Mouse (Mus musculus) CH12.LX (cell line): Measurements from ENCODE around the gene Lrriq3. TPM values are rescaled to one million over a fixed set of nuclear protein-coding genes. Genes with fewer than 3 reads are reported as not detected.
A peak's percentile ranks its signal among the peaks of the same experiment; 100 is the strongest.

Source experiments
- DNase-seq: peaks from one replicate; pipeline ENCODE4 v3.0.0-alpha.2; 2013; ENCODE audit errors: extremely low read depth
- H3K27ac ChIP-seq: 2 replicates; pipeline ENCODE4 v1.5.1; 2012; ENCODE audit warnings: low read depth, mild to moderate bottlenecking, control low read depth, moderate library complexity; ENCODE audit not compliant: insufficient read depth
- H3K27me3 ChIP-seq: replicated peaks from 2 replicates; pipeline ENCODE3; 2012; ENCODE audit warnings: inconsistent platforms
- H3K36me3 ChIP-seq, 2 experiments: replicated peaks in 1 of 2; 2 replicates each; pipeline versions ENCODE3 to v1.6.1; 2012; ENCODE audit warnings: inconsistent platforms in 1 of 2, low read length in 1 of 2, mild to moderate bottlenecking in 1 of 2, mixed read lengths in 1 of 2, moderate library complexity in 1 of 2; ENCODE audit not compliant: control insufficient read depth in 1 of 2, insufficient read depth in 1 of 2
- H3K4me1 ChIP-seq, 2 experiments: 2 replicates each; pipeline ENCODE4 v1.6.1; 2012; ENCODE audit warnings: inconsistent platforms in 1 of 2, moderate library complexity in 1 of 2; ENCODE audit not compliant: insufficient read depth in 2 of 2, control insufficient read depth in 1 of 2
- H3K4me2 ChIP-seq: 2 replicates; pipeline ENCODE4 v1.6.1; 2012; ENCODE audit warnings: low read depth, mild to moderate bottlenecking, control low read depth; ENCODE audit not compliant: poor library complexity, insufficient read depth, severe bottlenecking
- H3K4me3 ChIP-seq, 3 experiments: fragments of 150-350 bp in 1 of 3; sonication (generic) in 1 of 3; replicated peaks in 1 of 3; 2 replicates each; pipeline versions ENCODE3 to v1.5.1; 2011 to 2012; ENCODE audit warnings: low read depth in 2 of 3, low read length in 2 of 3, mild to moderate bottlenecking in 2 of 3, moderate library complexity in 2 of 3, control low read depth in 1 of 3, improper control_type of control experiment in 1 of 3, inconsistent platforms in 1 of 3, mixed read lengths in 1 of 3; ENCODE audit not compliant: poor library complexity in 1 of 3
- H3K79me2 ChIP-seq: replicated peaks from 2 replicates; pipeline ENCODE4 v1.6.1; 2012; ENCODE audit warnings: mild to moderate bottlenecking, moderate library complexity; ENCODE audit not compliant: control insufficient read depth, poor library complexity, insufficient read depth, severe bottlenecking; ENCODE audit errors: extremely low read depth
- H3K9ac ChIP-seq: 2 replicates; pipeline ENCODE4 v1.6.1; 2012; ENCODE audit warnings: low read depth, mild to moderate bottlenecking, control low read depth, moderate library complexity; ENCODE audit not compliant: insufficient read depth
- H3K9me3 ChIP-seq: replicated peaks from 2 replicates; pipeline ENCODE3; 2012; ENCODE audit warnings: low read length, inconsistent platforms, mixed read lengths
- BHLHE40 ChIP-seq: IDR thresholded peaks from 2 replicates; pipeline ENCODE4 v1.6.1; 2011; ENCODE audit warnings: mild to moderate bottlenecking, low read depth, low read length, improper control_type of control experiment
- CHD1 ChIP-seq: IDR thresholded peaks from 2 replicates; pipeline ENCODE4 v1.6.1; 2012; ENCODE audit warnings: low read depth, low read length, improper control_type of control experiment, inconsistent platforms
- CHD2 ChIP-seq: IDR thresholded peaks from 2 replicates; pipeline ENCODE4 v1.6.1; 2011; ENCODE audit warnings: low read length, improper control_type of control experiment
- E2F4 ChIP-seq: IDR thresholded peaks from 2 replicates; pipeline ENCODE4 v1.6.1; 2011; ENCODE audit warnings: low read depth, low read length, improper control_type of control experiment; ENCODE audit not compliant: insufficient replicate concordance
- ELF1 ChIP-seq: IDR thresholded peaks from 2 replicates; pipeline ENCODE4 v1.6.1; 2014; ENCODE audit warnings: low read depth, mild to moderate bottlenecking, inconsistent platforms, low read length, improper control_type of control experiment
- ETS1 ChIP-seq: conservative IDR thresholded peaks from 2 replicates; pipeline ENCODE4 v1.6.1; 2012; ENCODE audit warnings: low read depth, mild to moderate bottlenecking, inconsistent platforms, low read length, improper control_type of control experiment, moderate library complexity
- HCFC1 ChIP-seq: IDR thresholded peaks from 2 replicates; pipeline ENCODE4 v1.6.1; 2012; ENCODE audit warnings: low read depth, mild to moderate bottlenecking, inconsistent platforms, low read length, improper control_type of control experiment
- JUN ChIP-seq: IDR thresholded peaks from 2 replicates; pipeline ENCODE4 v1.6.1; 2011; ENCODE audit warnings: low read depth, mild to moderate bottlenecking, low read length, improper control_type of control experiment, moderate library complexity; ENCODE audit not compliant: insufficient read depth
- MAX ChIP-seq: IDR thresholded peaks from 2 replicates; pipeline ENCODE4 v1.6.1; 2011; ENCODE audit warnings: low read length, improper control_type of control experiment
- MAZ ChIP-seq: IDR thresholded peaks from 2 replicates; pipeline ENCODE4 v1.6.1; 2012; ENCODE audit warnings: low read depth, mild to moderate bottlenecking, inconsistent platforms, low read length, improper control_type of control experiment, moderate library complexity
- MYC ChIP-seq: IDR thresholded peaks from 2 replicates; pipeline ENCODE4 v1.6.1; 2011; ENCODE audit warnings: low read depth, mild to moderate bottlenecking, improper control_type of control experiment, low read length
- NELFE ChIP-seq: IDR thresholded peaks from 2 replicates; pipeline ENCODE4 v1.6.1; 2011; ENCODE audit warnings: low read depth, low read length, improper control_type of control experiment
- NRF1 ChIP-seq: IDR thresholded peaks from 2 replicates; pipeline ENCODE4 v1.6.1; 2014; ENCODE audit warnings: low read depth, mild to moderate bottlenecking, inconsistent platforms, low read length, improper control_type of control experiment, moderate library complexity
- POLR2A ChIP-seq: IDR thresholded peaks from 2 replicates; pipeline ENCODE4 v1.6.1; 2011; ENCODE audit warnings: low read depth, mild to moderate bottlenecking, improper control_type of control experiment, low read length
- POLR2AphosphoS2 ChIP-seq: IDR thresholded peaks from 2 replicates; pipeline ENCODE4 v1.6.1; 2011; ENCODE audit warnings: low read depth, low read length, improper control_type of control experiment
- RAD21 ChIP-seq: IDR thresholded peaks from 2 replicates; pipeline ENCODE4 v1.6.1; 2011; ENCODE audit warnings: low read depth, mild to moderate bottlenecking, low read length, improper control_type of control experiment, moderate library complexity
- TBP ChIP-seq: conservative IDR thresholded peaks from 2 replicates; pipeline ENCODE4 v1.6.1; 2011; ENCODE audit warnings: low read depth, low read length, improper control_type of control experiment
- TCF12 ChIP-seq: IDR thresholded peaks from 2 replicates; pipeline ENCODE4 v1.6.1; 2014; ENCODE audit warnings: low read depth, mild to moderate bottlenecking, inconsistent platforms, low read length, improper control_type of control experiment
- UBTF ChIP-seq: IDR thresholded peaks from 2 replicates; pipeline ENCODE4 v1.6.1; 2012; ENCODE audit warnings: low read depth, mild to moderate bottlenecking, inconsistent platforms, low read length, improper control_type of control experiment, moderate library complexity
- USF1 ChIP-seq: IDR thresholded peaks from 2 replicates; pipeline ENCODE4 v1.6.1; 2014; ENCODE audit warnings: low read depth, mild to moderate bottlenecking, inconsistent platforms, low read length, improper control_type of control experiment
- USF2 ChIP-seq: conservative IDR thresholded peaks from 2 replicates; pipeline ENCODE4 v1.6.1; 2011; ENCODE audit warnings: low read depth, low read length, improper control_type of control experiment
- ZC3H11A ChIP-seq: IDR thresholded peaks from 2 replicates; pipeline ENCODE4 v1.6.1; 2012; ENCODE audit warnings: low read depth, mild to moderate bottlenecking, inconsistent platforms, low read length, improper control_type of control experiment
- ZKSCAN1 ChIP-seq: IDR thresholded peaks from 2 replicates; pipeline ENCODE4 v1.6.1; 2012; ENCODE audit warnings: low read depth, inconsistent platforms, low read length, improper control_type of control experiment, borderline replicate concordance
- ZMIZ1 ChIP-seq: IDR thresholded peaks from 2 replicates; pipeline ENCODE4 v1.6.1; 2012; ENCODE audit warnings: low read depth, mild to moderate bottlenecking, inconsistent platforms, low read length, improper control_type of control experiment
- ZNF384 ChIP-seq: IDR thresholded peaks from 2 replicates; pipeline ENCODE4 v1.6.1; 2012; ENCODE audit warnings: low read depth, low read length, improper control_type of control experiment, inconsistent platforms
- dilution Hi-C: fragments of 300-500 bp; cut with MboI; formaldehyde crosslinking; loops from 2 replicates; pipeline ENCODE4 v1.14.3; 2020; ENCODE audit warnings: low sequenced_read_pairs; ENCODE audit not compliant: extremely low pct_unique_long_range_greater_than_20kb, extremely low pct_ligation_motif_present
- in situ Hi-C: fragments of 300-500 bp; cut with MboI; formaldehyde crosslinking; loops from 3 replicates; pipeline ENCODE4 v1.14.3; 2019; ENCODE audit warnings: low sequenced_read_pairs, low pct_ligation_motif_present, low pct_unique_long_range_greater_than_20kb, mixed read lengths
- polyA plus RNA-seq: library from polyadenylated mRNA; unstranded; fragments of >175 nt; gene quantifications from 2 replicates; pipeline ENCODE4 v1.2.1, GENCODE M21; 2012; ENCODE audit warnings: low read depth; ENCODE audit not compliant: insufficient read length
- total RNA-seq, 2 experiments: library from RNA; depleted of rRNA; stranded (reverse); fragments of 300-350 nt in 1 of 2; fragments of >200 nt in 1 of 2; gene quantifications; 2 replicates each; pipeline ENCODE4 v1.2.3; 2012 to 2014

The Lrriq3 gene
- total and polyA plus RNA-seq, 3 experiments: 0.51 to 1.7 (median 0.68) TPM

DNA sequence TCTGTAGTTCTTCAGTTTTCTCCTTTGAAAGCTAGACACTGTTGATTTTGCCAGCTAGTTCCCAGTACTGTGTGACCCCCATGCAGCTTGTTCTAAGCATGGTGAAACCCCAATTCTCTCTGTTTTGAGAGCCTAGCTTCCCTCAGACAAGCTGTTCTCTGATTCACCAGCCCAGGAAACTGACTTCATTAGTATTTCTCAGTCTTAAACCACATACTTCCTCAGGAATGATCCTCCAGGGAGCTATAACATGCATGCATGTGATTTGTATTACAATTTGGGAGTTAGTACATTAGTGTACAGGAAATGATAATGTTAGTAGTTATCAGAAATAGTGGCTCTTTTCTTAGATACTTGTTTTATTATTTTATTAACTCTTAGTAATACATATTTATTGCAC, 36.6 kb upstream of the Lrriq3 start:
- TF ChIP-seq E2F4 (no peak), HCFC1 (no peak), CHD2 (no peak), NRF1 (no peak), ELF1 (no peak), UBTF (no peak), USF1 (no peak), TCF12 (no peak), MYC (no peak), CHD1 (no peak)
- TF ChIP-seq, all 38 proteins: peak for 0
- Histone ChIP-seq H3K36me3 (no peaks in the 10 kb centered on the region), H3K9me3 (no peaks in the 10 kb centered on the region), H3K4me2 (no peak overlapping the region), H3K27me3 (no peaks in the 10 kb centered on the region), H3K4me1 (peaks cover 0 to 17% of the 10 kb centered on the region in 2 experiments; a peak in 2 of 4 replicates), H3K27ac (no peak overlapping the region), H3K4me3 (no peak overlapping the region), H3K9ac (no peak overlapping the region), H3K79me2 (no peaks in the 10 kb centered on the region)
- peak; percentile 26 for DNase-seq
- dilution Hi-C loops: no loop called here
- in situ Hi-C loops: no loop called here

GRCm38 (mm10) chr3:155057566-155057965, 35.7 kb upstream of the Lrriq3 start:
- TF ChIP-seq ZC3H11A (no peak), HCFC1 (no peak), NELFE (no peak), POLR2A (no peak), ZMIZ1 (no peak)
- TF ChIP-seq, all 38 proteins: peak for 0
- peaks cover 0 to 17% of the 10 kb centered on the region in 2 experiments; a peak in 2 of 4 replicates for H3K4me1 ChIP-seq
- no peak overlapping the region for H3K4me3 ChIP-seq
- no peaks in the 10 kb centered on the region for H3K79me2 ChIP-seq
- no peak overlapping the region for H3K9ac ChIP-seq
- in situ Hi-C loops: no loop called here
- H3K27ac ChIP-seq: no peak overlapping the region
- H3K9me3 ChIP-seq: no peaks in the 10 kb centered on the region
- dilution Hi-C loops: no loop called here
- H3K4me2 ChIP-seq: no peak overlapping the region
- no peak for DNase-seq
- no peaks in the 10 kb centered on the region for H3K27me3 ChIP-seq
- H3K36me3 ChIP-seq: no peaks in the 10 kb centered on the region

DNA sequence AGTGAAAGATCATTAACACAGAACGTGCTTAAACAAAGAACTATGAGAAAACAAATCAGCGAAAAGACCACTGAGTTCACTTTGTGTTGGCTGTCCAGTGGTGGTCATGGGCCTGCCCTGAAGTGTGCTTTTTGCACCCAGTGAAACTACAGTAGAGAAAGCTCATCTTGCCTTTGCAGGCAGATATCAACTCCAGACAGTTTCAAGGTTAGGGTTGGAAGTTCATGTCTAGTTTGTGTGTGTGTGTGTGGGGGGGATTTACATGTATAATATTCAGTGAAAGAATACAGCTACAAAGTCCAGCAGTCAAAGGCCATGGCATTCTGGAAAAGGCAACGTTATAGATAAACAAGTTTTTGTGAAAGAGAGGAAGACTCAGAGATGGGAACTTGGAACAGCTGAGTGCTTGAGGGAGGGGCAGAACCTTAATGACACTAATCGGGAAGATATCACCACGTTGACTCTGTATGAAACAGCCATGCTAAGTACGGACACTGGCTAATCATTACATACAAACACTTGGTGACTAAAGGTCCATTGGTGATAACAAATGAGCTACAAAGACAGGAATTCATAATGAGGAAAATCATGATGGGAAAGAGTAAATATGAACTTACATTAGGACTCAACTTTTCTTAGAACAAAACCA, 34.3 kb upstream of the Lrriq3 start:
- dilution Hi-C loops (no loop called here), in situ Hi-C loops (no loop called here)
- Histone ChIP-seq H3K27me3 (no peaks in the 10 kb centered on the region), H3K4me1 (peaks cover 0 to 17% of the 10 kb centered on the region in 2 experiments; a peak in 2 of 4 replicates), H3K27ac (no peak overlapping the region), H3K79me2 (no peaks in the 10 kb centered on the region), H3K4me3 (no peak overlapping the region), H3K9me3 (no peaks in the 10 kb centered on the region), H3K9ac (no peak overlapping the region), H3K36me3 (no peaks in the 10 kb centered on the region), H3K4me2 (no peak overlapping the region)
- no peak for DNase-seq
- TF ChIP-seq USF1: no peak
- TF ChIP-seq UBTF: no peak
- TF ChIP-seq ZNF384: no peak
- TF ChIP-seq BHLHE40: no peak
- no peak for TF ChIP-seq ETS1
- TF ChIP-seq TBP: no peak
- TF ChIP-seq ZKSCAN1: no peak
- TF ChIP-seq JUN: no peak
- TF ChIP-seq MAZ: no peak
- no peak for TF ChIP-seq ZMIZ1
- TF ChIP-seq POLR2AphosphoS2: no peak
- TF ChIP-seq USF2: no peak
- TF ChIP-seq RAD21: no peak
- TF ChIP-seq NRF1: no peak
- TF ChIP-seq HCFC1: no peak
- no peak for TF ChIP-seq MAX
